Comparison of ENCODE assay signal across 11 mouse cellular contexts in genomic region chr10:60914391-60914790, GRCm38 (mm10).
DNase-seq lines count a peak whose midpoint lies in the region; ATAC-seq lines count a peak whose summit lies in the region.
"Had no signal": no experiment of that assay in that cellular context is flagged by ENCODE, and none has a peak within 500 bp of the region (broad histone marks: within the 10 kb centered on the region; RNA-seq: fewer than 3 reads in every experiment).

No protein-coding gene starts in this region.

- no peak for ATAC-seq in frontal cortex, adult (ENCODE audit: low TSS enrichment)

- peak; percentile 69 for DNase-seq in kidney, postnatal 4 days
- no peak for DNase-seq in kidney, adult 18-20 months
- DNase-seq in ES-CJ7 (ENCODE audit: low read depth, low spot score), result peak; percentile 59
- peak; percentile 70 for DNase-seq in ZHBTc4 (ENCODE audit: low read depth, low spot score)
- DNase-seq in hindlimb bud, embryonic 11.5 days (ENCODE audit: extremely low spot score, low read depth, low spot score), result peak; percentile 31
- DNase-seq in layer of hippocampus, adult 9-10 months (ENCODE audit: low spot score), result no peak
- DNase-seq in cerebellum, adult 9-10 months, result no peak
- DNase-seq: adrenal gland, adult 2 months; cerebellum, adult 11-12 months; right cerebral cortex, adult 18-20 months had no signal

Comparison
In these comparisons a context has a peak if more than half of its experiments do, and no peak if none do; other contexts are left out.
1. DNase-seq: peak in kidney, postnatal 4 days (2 of 2), ES-CJ7 (single experiment), ZHBTc4 (single experiment) and hindlimb bud, embryonic 11.5 days (single experiment); none in kidney, adult 18-20 months (single experiment), layer of hippocampus, adult 9-10 months (single experiment) and cerebellum, adult 9-10 months (single experiment).